Mouse (Mus musculus) MEL (cell line): ENCODE data around the gene Pusl1. TPM values are rescaled to one million over a fixed set of nuclear protein-coding genes. Genes with fewer than 3 reads are reported as not detected.

Experiments
- DNase-seq: peaks from one replicate; pipeline ENCODE4 v3.0.0; 2011; ENCODE audit warnings: low read depth, low spot score
- H3K27ac ChIP-seq: 2 replicates; pipeline ENCODE4 v1.5.1; 2012; ENCODE audit warnings: low read depth, mild to moderate bottlenecking, control low read depth, low read length, moderate library complexity; ENCODE audit not compliant: control insufficient read depth
- H3K27me3 ChIP-seq, 2 experiments: fragments of 150-350 bp in 1 of 2; sonication (generic) in 1 of 2; 2 replicates each; pipeline ENCODE4 v1.6.1; 2012; ENCODE audit warnings: low read length in 2 of 2, mild to moderate bottlenecking in 2 of 2, improper control_type of control experiment in 1 of 2, moderate library complexity in 1 of 2; ENCODE audit not compliant: insufficient read depth in 2 of 2, control insufficient read depth in 1 of 2
- H3K36me3 ChIP-seq, 2 experiments: 2 replicates each; pipeline ENCODE4 v1.6.1; 2012 to 2014; ENCODE audit warnings: low read length in 2 of 2, improper control_type of control experiment in 1 of 2, inconsistent platforms in 1 of 2, mild to moderate bottlenecking in 1 of 2; ENCODE audit not compliant: insufficient read depth in 2 of 2, control insufficient read depth in 1 of 2
- H3K4me1 ChIP-seq, 2 experiments: fragments of 150-350 bp in 1 of 2; sonication (generic) in 1 of 2; 2 replicates each; pipeline ENCODE4 v1.6.1; 2012; ENCODE audit warnings: low read length in 2 of 2, improper control_type of control experiment in 1 of 2, mild to moderate bottlenecking in 1 of 2; ENCODE audit not compliant: insufficient read depth in 2 of 2, control insufficient read depth in 1 of 2
- H3K4me3 ChIP-seq, 2 experiments: fragments of 150-350 bp in 1 of 2; sonication (generic) in 1 of 2; 2 replicates each; pipeline ENCODE4 v1.5.1; 2012; ENCODE audit warnings: low read depth in 2 of 2, low read length in 2 of 2, mild to moderate bottlenecking in 2 of 2, moderate library complexity in 2 of 2, control low read depth in 1 of 2, improper control_type of control experiment in 1 of 2; ENCODE audit not compliant: control insufficient read depth in 1 of 2, insufficient read depth in 1 of 2
- H3K79me2 ChIP-seq: 2 replicates; pipeline ENCODE4 v1.6.1; 2012; ENCODE audit warnings: mild to moderate bottlenecking, low read length, moderate library complexity; ENCODE audit not compliant: control insufficient read depth, poor library complexity, insufficient read depth
- H3K9ac ChIP-seq: 2 replicates; pipeline ENCODE4 v1.6.1; 2012; ENCODE audit warnings: low read depth, mild to moderate bottlenecking, control low read depth, low read length, moderate library complexity; ENCODE audit not compliant: control insufficient read depth, poor library complexity, severe bottlenecking
- H3K9me3 ChIP-seq: fragments of 150-350 bp; sonication (generic); replicated peaks from 2 replicates; pipeline ENCODE4 v1.6.1; 2012; ENCODE audit warnings: mild to moderate bottlenecking, low read length, improper control_type of control experiment, moderate library complexity; ENCODE audit not compliant: insufficient read depth
- BHLHE40 ChIP-seq: IDR thresholded peaks from 2 replicates; pipeline ENCODE4 v1.6.1; 2012; ENCODE audit warnings: low read depth, mild to moderate bottlenecking, inconsistent platforms, low read length, improper control_type of control experiment, borderline replicate concordance
- CHD2 ChIP-seq: IDR thresholded peaks from 2 replicates; pipeline ENCODE4 v1.6.1; 2011; ENCODE audit warnings: low read length, improper control_type of control experiment
- CTCF ChIP-seq, 3 experiments: IDR thresholded peaks in 2 of 3; conservative IDR thresholded peaks in 1 of 3; 2 replicates each; pipeline ENCODE4 v1.5.1; 2011 to 2012; ENCODE audit warnings: low read length in 3 of 3, low read depth in 2 of 3, mild to moderate bottlenecking in 2 of 3, improper control_type of control experiment in 1 of 3, inconsistent platforms in 1 of 3, mixed read lengths in 1 of 3, moderate library complexity in 1 of 3; ENCODE audit not compliant: control insufficient read depth in 1 of 3, insufficient read depth in 1 of 3, poor library complexity in 1 of 3, severe bottlenecking in 1 of 3
- ELF1 ChIP-seq: IDR thresholded peaks from 2 replicates; pipeline ENCODE4 v1.6.1; 2014; ENCODE audit warnings: low read depth, mild to moderate bottlenecking, inconsistent platforms, low read length, improper control_type of control experiment, moderate library complexity
- EP300 ChIP-seq, 2 experiments: IDR thresholded peaks; 2 replicates each; pipeline ENCODE4 v1.6.1; 2011; ENCODE audit warnings: improper control_type of control experiment in 2 of 2, low read length in 2 of 2, low read depth in 1 of 2, mild to moderate bottlenecking in 1 of 2
- HCFC1 ChIP-seq: IDR thresholded peaks from 2 replicates; pipeline ENCODE4 v1.6.1; 2012; ENCODE audit warnings: low read depth, mild to moderate bottlenecking, inconsistent platforms, low read length, improper control_type of control experiment, moderate library complexity
- KAT2A ChIP-seq: conservative IDR thresholded peaks from 2 replicates; pipeline ENCODE4 v1.6.1; 2012; ENCODE audit warnings: low read depth, low read length, improper control_type of control experiment, inconsistent platforms
- MAFK ChIP-seq: IDR thresholded peaks from 2 replicates; pipeline ENCODE4 v1.6.1; 2011; ENCODE audit warnings: low read depth, mild to moderate bottlenecking, low read length, improper control_type of control experiment, borderline replicate concordance
- MAX ChIP-seq: IDR thresholded peaks from 2 replicates; pipeline ENCODE4 v1.6.1; 2011; ENCODE audit warnings: low read length, improper control_type of control experiment
- MXI1 ChIP-seq: IDR thresholded peaks from 2 replicates; pipeline ENCODE4 v1.6.1; 2011; ENCODE audit warnings: mild to moderate bottlenecking, low read depth, low read length, improper control_type of control experiment
- MYC ChIP-seq: IDR thresholded peaks from 2 replicates; pipeline ENCODE4 v1.6.1; 2011; ENCODE audit warnings: low read depth, mild to moderate bottlenecking, low read length, improper control_type of control experiment, moderate library complexity
- NRF1 ChIP-seq: IDR thresholded peaks from 2 replicates; pipeline ENCODE4 v1.6.1; 2014; ENCODE audit warnings: low read depth, mild to moderate bottlenecking, inconsistent platforms, low read length, improper control_type of control experiment, moderate library complexity; ENCODE audit not compliant: poor library complexity, insufficient read depth, severe bottlenecking
- POLR2A ChIP-seq, 2 experiments: IDR thresholded peaks; 2 replicates each; pipeline ENCODE4 v1.6.1; 2011 to 2012; ENCODE audit warnings: low read length in 2 of 2, mild to moderate bottlenecking in 2 of 2, control low read depth in 1 of 2, improper control_type of control experiment in 1 of 2, low read depth in 1 of 2, moderate library complexity in 1 of 2; ENCODE audit not compliant: control insufficient read depth in 1 of 2, insufficient read depth in 1 of 2, poor library complexity in 1 of 2
- POLR2AphosphoS2 ChIP-seq: IDR thresholded peaks from 2 replicates; pipeline ENCODE4 v1.6.1; 2011; ENCODE audit warnings: low read length, improper control_type of control experiment
- RAD21 ChIP-seq: IDR thresholded peaks from 2 replicates; pipeline ENCODE4 v1.6.1; 2011; ENCODE audit warnings: mild to moderate bottlenecking, low read depth, low read length, improper control_type of control experiment
- RCOR1 ChIP-seq: IDR thresholded peaks from 2 replicates; pipeline ENCODE4 v1.6.1; 2012; ENCODE audit warnings: low read depth, mild to moderate bottlenecking, inconsistent platforms, low read length, improper control_type of control experiment
- SIN3A ChIP-seq: IDR thresholded peaks from 2 replicates; pipeline ENCODE4 v1.6.1; 2012; ENCODE audit warnings: low read length, improper control_type of control experiment, inconsistent platforms
- SMC3 ChIP-seq: IDR thresholded peaks from 2 replicates; pipeline ENCODE4 v1.6.1; 2011; ENCODE audit warnings: low read depth, low read length, improper control_type of control experiment
- TAL1 ChIP-seq: IDR thresholded peaks from 2 replicates; pipeline ENCODE4 v1.6.1; 2012; ENCODE audit warnings: mild to moderate bottlenecking, inconsistent platforms, low read length, moderate library complexity, mixed read lengths
- TBP ChIP-seq: IDR thresholded peaks from 2 replicates; pipeline ENCODE4 v1.8.0; 2011; ENCODE audit warnings: low read depth, low read length, improper control_type of control experiment
- TCF12 ChIP-seq: IDR thresholded peaks from 2 replicates; pipeline ENCODE4 v1.6.1; 2014; ENCODE audit warnings: low read depth, mild to moderate bottlenecking, inconsistent platforms, low read length, improper control_type of control experiment, moderate library complexity
- UBTF ChIP-seq: IDR thresholded peaks from 2 replicates; pipeline ENCODE4 v1.6.1; 2012; ENCODE audit warnings: low read depth, mild to moderate bottlenecking, inconsistent platforms, low read length, improper control_type of control experiment, moderate library complexity, borderline replicate concordance; ENCODE audit not compliant: insufficient read depth
- USF2 ChIP-seq, 2 experiments: IDR thresholded peaks; 2 replicates each; pipeline ENCODE4 v1.6.1; 2011 to 2012; ENCODE audit warnings: improper control_type of control experiment in 2 of 2, low read length in 2 of 2, borderline replicate concordance in 1 of 2, inconsistent platforms in 1 of 2, low read depth in 1 of 2, mild to moderate bottlenecking in 1 of 2; ENCODE audit not compliant: insufficient read depth in 1 of 2
- ZMIZ1 ChIP-seq: IDR thresholded peaks from 2 replicates; pipeline ENCODE4 v1.6.1; 2012; ENCODE audit warnings: low read depth, mild to moderate bottlenecking, inconsistent platforms, low read length, improper control_type of control experiment, moderate library complexity
- polyA plus RNA-seq, 2 experiments: library from polyadenylated mRNA; stranded (reverse) in 1 of 2; unstranded in 1 of 2; fragments of >175 nt in 1 of 2; fragments of >200 nt in 1 of 2; gene quantifications; 2 replicates each; pipeline versions ENCODE4 v1.2.1 to v1.2.4; 2012; ENCODE audit warnings: low replicate concordance in 2 of 2, low read depth in 1 of 2; ENCODE audit not compliant: insufficient read length in 2 of 2, insufficient read depth in 1 of 2, missing spikeins in 1 of 2
- total RNA-seq: library from RNA; depleted of rRNA; stranded (reverse); fragments of 300-350 nt; gene quantifications from 2 replicates; pipeline ENCODE4 v1.2.3, GENCODE M21; 2012

Gene Pusl1
- total and polyA plus RNA-seq, 3 experiments: 65.2 to 68.4 TPM; not detected in 1

- TF ChIP-seq SMC3: no peak
- no peak for TF ChIP-seq NRF1
- TF ChIP-seq MAFK: no peak
- TF ChIP-seq KAT2A: no peak
- no peak for TF ChIP-seq SIN3A
- TF ChIP-seq, all 39 proteins: peak for 0
- Histone ChIP-seq H3K4me1 (no peaks in the 10 kb centered on the region; a peak in 1 of 4 replicates), H3K36me3 (no peaks in the 10 kb centered on the region; a peak in 1 of 4 replicates), H3K9ac (no peak overlapping the region), H3K27ac (no peak overlapping the region), H3K9me3 (no peaks in the 10 kb centered on the region), H3K27me3 (no peaks in the 10 kb centered on the region), H3K79me2 (no peaks in the 10 kb centered on the region), H3K4me3 (no peak overlapping the region)
- DNase-seq: no peak
These were observed 29.8 kb downstream of the Pusl1 start for GRCm38 (mm10) chr4:155861787-155862186.

GRCm38 (mm10) chr4:155859318-155859717, 32.3 kb downstream of the Pusl1 start:
- DNase-seq: peak; percentile 71
- H3K4me3 ChIP-seq: no peak overlapping the region
- H3K9ac ChIP-seq: no peak overlapping the region
- H3K79me2 ChIP-seq: no peaks in the 10 kb centered on the region
- H3K36me3 ChIP-seq: peaks cover under 1 to 2% of the 10 kb centered on the region in 2 experiments; a peak in 2 of 4 replicates
- no peak overlapping the region for H3K27ac ChIP-seq
- TF ChIP-seq POLR2AphosphoS2: no peak
- peak; percentile 99 for TF ChIP-seq MXI1
- 0 out of 2 replicates have a peak, but pooled peaks have one; percentile 23 for TF ChIP-seq MAX
- TF ChIP-seq SIN3A: peak; percentile 100
- no peak for TF ChIP-seq MYC
- H3K4me1 ChIP-seq: peaks cover 4 to 5% of the 10 kb centered on the region in 2 experiments
- H3K27me3 ChIP-seq: no peaks in the 10 kb centered on the region
- H3K9me3 ChIP-seq: no peaks in the 10 kb centered on the region

GRCm38 (mm10) chr4:155856881-155857280, 34.7 kb downstream of the Pusl1 start:
- peaks cover 5% of the 10 kb centered on the region; the same call in 1 of the 2 replicates for H3K79me2 ChIP-seq
- peaks cover 2 to 4% of the 10 kb centered on the region in 2 experiments; a peak in 2 of 4 replicates for H3K36me3 ChIP-seq
- no peaks in the 10 kb centered on the region for H3K27me3 ChIP-seq
- H3K9ac ChIP-seq: no peak overlapping the region
- peaks cover 4 to 5% of the 10 kb centered on the region in 2 experiments for H3K4me1 ChIP-seq
- no peak overlapping the region for H3K27ac ChIP-seq
- no peaks in the 10 kb centered on the region for H3K9me3 ChIP-seq
- no peak overlapping the region for H3K4me3 ChIP-seq
- no peak for DNase-seq
- TF ChIP-seq RAD21 (no peak), MXI1 (no peak), ZMIZ1 (no peak), SIN3A (peak; percentile 64), TAL1 (no peak), TCF12 (peak; percentile 64; the same call in 1 of the 2 replicates), KAT2A (no peak), NRF1 (no peak), HCFC1 (no peak), CTCF (IDR thresholded peaks at IDR 0.05 in 2 of 3, conservative IDR thresholded peaks at IDR 0.05 in 1 of 3; ENCODE audit: control insufficient read depth in 1 of 3, insufficient read depth in 1 of 3, low read depth in 2 of 3, low read length in 3 of 3, poor library complexity in 1 of 3, severe bottlenecking in 1 of 3) (no peak), MYC (no peak), EP300 (IDR thresholded peaks at IDR 0.05; ENCODE audit: low read depth in 1 of 2, low read length in 2 of 2) (peak; percentile 43 to 75; a peak in 3 of 4 replicates), MAX (no peak), BHLHE40 (no peak), TBP (no peak), POLR2AphosphoS2 (no peak), ELF1 (no peak), SMC3 (no peak), UBTF (no peak), POLR2A (IDR thresholded peaks at IDR 0.05; ENCODE audit: control insufficient read depth in 1 of 2, insufficient read depth in 1 of 2, low read depth in 1 of 2, low read length in 2 of 2, poor library complexity in 1 of 2) (no peak), USF2 (IDR thresholded peaks at IDR 0.05; ENCODE audit: borderline replicate concordance in 1 of 2, insufficient read depth in 1 of 2, low read depth in 1 of 2, low read length in 2 of 2) (no peak), RCOR1 (0 out of 2 replicates have a peak, but pooled peaks have one; percentile 15), CHD2 (no peak)
